Mouse (Mus musculus): ENCODE results near the gene Slc4a7. TPM values are rescaled to one million over a fixed set of nuclear protein-coding genes. Genes with fewer than 3 reads are reported as not detected.

The Slc4a7 gene
- polyA plus RNA-seq (2016; fragmentation: Nextera tagmentation; extraction: Ambion mirVana): 18.8 and 21.2 TPM in 2 replicates

- Histone ChIP-seq H3K27me3 (ENCODE audit: insufficient read depth, poor library complexity, severe bottlenecking) (no peaks in the 10 kb centered on the region), H3K4me1 (peaks cover 4% of the 10 kb centered on the region), H3K4me3 (peak within 1 kb of the TSS; percentile 90), H3K27ac (peak within 1 kb of the TSS; percentile 99), H3K9me3 (no peaks in the 10 kb centered on the region), H3K36me3 (no peaks in the 10 kb centered on the region)
- 65% methylated on average over 5 of the region's 5 CpGs for WGBS
- no peak for DNase-seq (ENCODE audit: low spot score)
Observed at GRCm38 (mm10) chr14:14701710-14702329, at the start of gene Slc4a7. Slc4a7 (plus strand) TSS chr14:14702279.

GRCm38 (mm10) chr14:14670597-14670996 lies 31.5 kb upstream of the Slc4a7 start:
- DNase-seq (ENCODE audit: low spot score): no peak
- 77% methylated on average over 1 of the region's 1 CpGs for WGBS
- Histone ChIP-seq H3K27me3 (ENCODE audit: insufficient read depth, poor library complexity, severe bottlenecking) (no peaks in the 10 kb centered on the region), H3K9me3 (no peaks in the 10 kb centered on the region), H3K4me1 (no peaks in the 10 kb centered on the region), H3K36me3 (no peaks in the 10 kb centered on the region), H3K27ac (no peak overlapping the region), H3K4me3 (no peak overlapping the region)

- no peak for DNase-seq (ENCODE audit: low spot score)
- H3K4me1 ChIP-seq: no peaks in the 10 kb centered on the region
- 63% methylated on average over 4 of the region's 4 CpGs for WGBS
- H3K4me3 ChIP-seq: no peak overlapping the region
- no peak overlapping the region for H3K27ac ChIP-seq
- H3K27me3 ChIP-seq (ENCODE audit: insufficient read depth, poor library complexity, severe bottlenecking): no peaks in the 10 kb centered on the region
- H3K9me3 ChIP-seq: no peaks in the 10 kb centered on the region
- H3K36me3 ChIP-seq: no peaks in the 10 kb centered on the region
Observed at GRCm38 (mm10) chr14:14681611-14682010, 20.5 kb upstream of the Slc4a7 start.

GRCm38 (mm10) chr14:14684771-14685170 lies 17.3 kb upstream of the Slc4a7 start:
- Histone ChIP-seq H3K27me3 (ENCODE audit: insufficient read depth, poor library complexity, severe bottlenecking) (no peaks in the 10 kb centered on the region), H3K27ac (no peak overlapping the region), H3K36me3 (no peaks in the 10 kb centered on the region), H3K4me1 (no peaks in the 10 kb centered on the region), H3K9me3 (no peaks in the 10 kb centered on the region), H3K4me3 (no peak overlapping the region)
- no peak for DNase-seq (ENCODE audit: low spot score)
- 77% methylated on average over 4 of the region's 4 CpGs for WGBS

GRCm38 (mm10) chr14:14686101-14686551 lies 16.0 kb upstream of the Slc4a7 start:
- WGBS: 74% methylated on average over 7 of the region's 7 CpGs
- no peaks in the 10 kb centered on the region for H3K4me1 ChIP-seq

GRCm38 (mm10) chr14:14687258-14687890 lies 14.7 kb upstream of the Slc4a7 start:
- no peaks in the 10 kb centered on the region for H3K4me1 ChIP-seq
- DNase-seq (ENCODE audit: low spot score): no peak
- H3K9me3 ChIP-seq: no peaks in the 10 kb centered on the region
- H3K27me3 ChIP-seq (ENCODE audit: insufficient read depth, poor library complexity, severe bottlenecking): no peaks in the 10 kb centered on the region
- H3K27ac ChIP-seq: no peak overlapping the region
- WGBS: 75% methylated on average over 7 of the region's 7 CpGs
- H3K4me3 ChIP-seq: no peak overlapping the region
- H3K36me3 ChIP-seq: no peaks in the 10 kb centered on the region

More at GRCm38 (mm10) chr14:14686101-14686551, 16.0 kb upstream of the Slc4a7 start:
- DNase-seq (ENCODE audit: low spot score): no peak
- no peaks in the 10 kb centered on the region for H3K36me3 ChIP-seq
- H3K27me3 ChIP-seq (ENCODE audit: insufficient read depth, poor library complexity, severe bottlenecking): no peaks in the 10 kb centered on the region
- H3K4me3 ChIP-seq: no peak overlapping the region
- H3K9me3 ChIP-seq: no peaks in the 10 kb centered on the region
- H3K27ac ChIP-seq: no peak overlapping the region

- whole genome bisulfite sequencing: 1% methylated on average over 66 of the region's 85 CpGs
- peak overlapping the region; percentile 90 for H3K4me3 ChIP-seq
Observed at GRCm38 (mm10) chr14:14702399-14703345, 593 bp downstream of the Slc4a7 start.

GRCm38 (mm10) chr14:14703346-14703871 lies 1.3 kb downstream of the Slc4a7 start:
- Histone ChIP-seq H3K27ac (peak overlapping the region; percentile 99), H3K4me3 (peak overlapping the region; percentile 90), H3K4me1 (peaks cover 4% of the 10 kb centered on the region), H3K9me3 (no peaks in the 10 kb centered on the region), H3K36me3 (peaks cover 3% of the 10 kb centered on the region; the same call in 1 of the 2 replicates), H3K27me3 (ENCODE audit: insufficient read depth, poor library complexity, severe bottlenecking) (no peaks in the 10 kb centered on the region)
- WGBS: under 1% methylated on average over 55 of the region's 60 CpGs
- peak; percentile 87 for DNase-seq (ENCODE audit: low spot score)

More at GRCm38 (mm10) chr14:14702399-14703345, 593 bp downstream of the Slc4a7 start:
- H3K27ac ChIP-seq: peak overlapping the region; percentile 99
- H3K36me3 ChIP-seq: no peaks in the 10 kb centered on the region
- H3K9me3 ChIP-seq: no peaks in the 10 kb centered on the region
- H3K4me1 ChIP-seq: peaks cover 4% of the 10 kb centered on the region
- peak; percentile 98 for DNase-seq (ENCODE audit: low spot score)
- H3K27me3 ChIP-seq (ENCODE audit: insufficient read depth, poor library complexity, severe bottlenecking): no peaks in the 10 kb centered on the region

GRCm38 (mm10) chr14:14704651-14705050 lies 2.6 kb downstream of the Slc4a7 start:
- 82% methylated on average over 2 of the region's 2 CpGs for WGBS
- peaks cover 5% of the 10 kb centered on the region; the same call in 1 of the 2 replicates for H3K36me3 ChIP-seq
- no peaks in the 10 kb centered on the region for H3K27me3 ChIP-seq (ENCODE audit: insufficient read depth, poor library complexity, severe bottlenecking)
- peak overlapping the region; percentile 90 for H3K4me3 ChIP-seq
- peaks cover 4% of the 10 kb centered on the region for H3K4me1 ChIP-seq
- DNase-seq (ENCODE audit: low spot score): no peak
- no peak overlapping the region for H3K27ac ChIP-seq
- H3K9me3 ChIP-seq: no peaks in the 10 kb centered on the region

GRCm38 (mm10) chr14:14705126-14705525 lies 3.0 kb downstream of the Slc4a7 start:
- Histone ChIP-seq H3K4me1 (peaks cover 4% of the 10 kb centered on the region), H3K36me3 (peaks cover 8% of the 10 kb centered on the region; the same call in 1 of the 2 replicates), H3K27ac (no peak overlapping the region), H3K9me3 (no peaks in the 10 kb centered on the region), H3K27me3 (ENCODE audit: insufficient read depth, poor library complexity, severe bottlenecking) (no peaks in the 10 kb centered on the region), H3K4me3 (no peak overlapping the region)
- 88% methylated on average over 3 of the region's 3 CpGs for WGBS
- no peak for DNase-seq (ENCODE audit: low spot score)

GRCm38 (mm10) chr14:14706381-14706780 lies 4.3 kb downstream of the Slc4a7 start:
- Histone ChIP-seq H3K27ac (no peak overlapping the region), H3K4me1 (peaks cover 4% of the 10 kb centered on the region), H3K4me3 (no peak overlapping the region), H3K9me3 (no peaks in the 10 kb centered on the region), H3K36me3 (peaks cover 19% of the 10 kb centered on the region), H3K27me3 (ENCODE audit: insufficient read depth, poor library complexity, severe bottlenecking) (no peaks in the 10 kb centered on the region)
- DNase-seq (ENCODE audit: low spot score): no peak
- WGBS: 87% methylated on average over 1 of the region's 1 CpGs

GRCm38 (mm10) chr14:14707061-14707460 lies 5.0 kb downstream of the Slc4a7 start:
- H3K9me3 ChIP-seq: no peaks in the 10 kb centered on the region
- DNase-seq (ENCODE audit: low spot score): no peak
- H3K36me3 ChIP-seq: peaks cover 19% of the 10 kb centered on the region
- no peak overlapping the region for H3K4me3 ChIP-seq
- no peaks in the 10 kb centered on the region for H3K27me3 ChIP-seq (ENCODE audit: insufficient read depth, poor library complexity, severe bottlenecking)
- peaks cover 4% of the 10 kb centered on the region for H3K4me1 ChIP-seq
- 59% methylated on average over 1 of the region's 1 CpGs for WGBS
- H3K27ac ChIP-seq: no peak overlapping the region
